7 mouse cellular contexts compared by ENCODE assay signal in genomic region chr4:133968150-133968921, GRCm38 (mm10). TPM values are rescaled to one million over a fixed set of nuclear protein-coding genes. Genes with fewer than 3 reads are reported as not detected.
DNase-seq lines count a peak whose midpoint lies in the region; ATAC-seq and TF ChIP-seq lines count a peak whose summit lies in the region.

Hmgn2 (minus strand) TSS chr4:133968650.

- H3K9ac ChIP-seq in intestine, embryonic 15.5 days: peak within 1 kb of the TSS; percentile 88
- H3K9ac ChIP-seq in midbrain, embryonic 11.5 days (ENCODE audit: low read length): peak within 1 kb of the TSS; percentile 98

- under 1% methylated on average over 42 of the region's 42 CpGs for WGBS in intestine, embryonic 15.5 days
- under 1% methylated on average over 42 of the region's 42 CpGs for WGBS in limb, embryonic 10.5 days
- under 1% methylated on average over 40 of the region's 42 CpGs for WGBS in midbrain, embryonic 11.5 days

- peak; percentile 37 for DNase-seq in gastrocnemius, postnatal 14 days
- DNase-seq in limb, embryonic 10.5 days (ENCODE audit: low spot score): peak; percentile 77
- DNase-seq in midbrain, embryonic 11.5 days (ENCODE audit: low spot score, missing footprints): peak; percentile 99
- peak; percentile 51 for DNase-seq in spleen, adult 12 weeks (ENCODE audit: low spot score)

- H3K27me3 ChIP-seq in intestine, embryonic 15.5 days (replicated peaks): no peaks in the 10 kb centered on the region
- 0 out of 2 replicates have a peak, but pooled peaks cover 4% of the 10 kb centered on the region for H3K27me3 ChIP-seq in limb, embryonic 10.5 days (ENCODE audit: low read depth, poor library complexity, severe bottlenecking)
- no peaks in the 10 kb centered on the region for H3K27me3 ChIP-seq in midbrain, embryonic 11.5 days (ENCODE audit: control insufficient read depth, insufficient read depth, low read length)

- TF ChIP-seq POLR2A in cortical plate, adult 2 months (IDR thresholded peaks at IDR 0.05; ENCODE audit: extremely low read depth, insufficient read depth, low read length): no peak

- peaks cover 2% of the 10 kb centered on the region; the same call in 1 of the 2 replicates for H3K4me1 ChIP-seq in cortical plate, adult 2 months (ENCODE audit: control insufficient read depth, insufficient read depth, low read length)
- peaks cover 20% of the 10 kb centered on the region for H3K4me1 ChIP-seq in intestine, embryonic 15.5 days (replicated peaks)
- peaks cover 31% of the 10 kb centered on the region for H3K4me1 ChIP-seq in limb, embryonic 10.5 days
- peaks cover 31% of the 10 kb centered on the region for H3K4me1 ChIP-seq in midbrain, embryonic 11.5 days (ENCODE audit: control insufficient read depth, insufficient read depth, low read length)

- no peak for TF ChIP-seq CTCF in cortical plate, adult 2 months (IDR thresholded peaks at IDR 0.05; ENCODE audit: extremely low read depth, insufficient read depth, low read length)

- peak; percentile 19 for ATAC-seq in activated CD4-positive, CD25-positive, alpha-beta regulatory T cell, adult 4 months
- ATAC-seq in intestine, embryonic 15.5 days: peak; percentile 80
- peak; percentile 74 for ATAC-seq in midbrain, embryonic 11.5 days (ENCODE audit: low FRiP score)

- peaks cover 28% of the 10 kb centered on the region for H3K36me3 ChIP-seq in intestine, embryonic 15.5 days
- H3K36me3 ChIP-seq in limb, embryonic 10.5 days: peaks cover 67% of the 10 kb centered on the region
- H3K36me3 ChIP-seq in midbrain, embryonic 11.5 days (ENCODE audit: control insufficient read depth, insufficient read depth, low read length): peaks cover 16% of the 10 kb centered on the region; the same call in 1 of the 2 replicates

- intact Hi-C loops in gastrocnemius, postnatal 14 days (cut with DNase I; ENCODE audit: low total_unique reads): no loop called here

- H3K9me3 ChIP-seq in intestine, embryonic 15.5 days: no peaks in the 10 kb centered on the region
- no peaks in the 10 kb centered on the region for H3K9me3 ChIP-seq in limb, embryonic 10.5 days (replicated peaks)
- no peaks in the 10 kb centered on the region for H3K9me3 ChIP-seq in midbrain, embryonic 11.5 days (ENCODE audit: control insufficient read depth, low read length)

- peak within 1 kb of the TSS; percentile 59 for H3K4me3 ChIP-seq in cortical plate, adult 2 months (ENCODE audit: insufficient read depth, low read length)
- peak within 1 kb of the TSS; percentile 63 for H3K4me3 ChIP-seq in intestine, embryonic 15.5 days (replicated peaks)
- H3K4me3 ChIP-seq in limb, embryonic 10.5 days: peak within 1 kb of the TSS; percentile 79
- peak within 1 kb of the TSS; percentile 79 for H3K4me3 ChIP-seq in midbrain, embryonic 11.5 days (ENCODE audit: low read depth, low read length)

- H3K4me2 ChIP-seq in intestine, embryonic 15.5 days (replicated peaks): peak within 1 kb of the TSS; percentile 97
- H3K4me2 ChIP-seq in midbrain, embryonic 11.5 days: peak within 1 kb of the TSS; percentile 99

- H3K27ac ChIP-seq in cortical plate, adult 2 months (ENCODE audit: insufficient read depth, low read length): peak within 1 kb of the TSS; percentile 97
- peak within 1 kb of the TSS; percentile 98 for H3K27ac ChIP-seq in intestine, embryonic 15.5 days
- peak within 1 kb of the TSS; percentile 99 for H3K27ac ChIP-seq in limb, embryonic 10.5 days
- H3K27ac ChIP-seq in midbrain, embryonic 11.5 days (ENCODE audit: low read depth, low read length): peak within 1 kb of the TSS; percentile 98

RNA-seq across cellular contexts. Expression of gene Hmgn2, which starts in this region (rescaled TPM):
- polyA plus RNA-seq in activated CD4-positive, CD25-positive, alpha-beta regulatory T cell, adult 4 months (2017; shearing (Covaris generic)): 100 to 1,000 TPM; 478 to 642 TPM
- 158 TPM in 2 replicates for polyA plus RNA-seq in cortical plate, adult 2 months (2012; rRNA removed)
- 100 to 1,000 TPM; 110 to 135 TPM for total RNA-seq in gastrocnemius, postnatal 14 days (2021)
- 1,763 and 2,086 TPM in 2 replicates for polyA plus RNA-seq in intestine, embryonic 15.5 days (2015; fragmentation: Nextera tagmentation; extraction: Ambion mirVana)
- 2,670 and 2,950 TPM in 2 replicates for polyA plus RNA-seq in limb, embryonic 10.5 days (2016; fragmentation: Nextera tagmentation; extraction: Ambion mirVana)
- 4,130 and 4,246 TPM in 2 replicates for polyA plus RNA-seq in midbrain, embryonic 11.5 days (2014; fragmentation: Nextera tagmentation; extraction: Ambion mirVana)

Comparison
In these comparisons a context has a peak if more than half of its experiments do, and no peak if none do; other contexts are left out.
1. Peak in every context shown above with its lines: DNase-seq, ATAC-seq, H3K4me3 ChIP-seq and H3K27ac ChIP-seq.
2. ATAC-seq: peak in every context shown above with its lines; median percentile 80 in intestine, embryonic 15.5 days; 74 in midbrain, embryonic 11.5 days; 19 in activated CD4-positive, CD25-positive, alpha-beta regulatory T cell, adult 4 months.
3. DNase-seq: peak in every context shown above with its lines; median percentile 99 in midbrain, embryonic 11.5 days; 77 in limb, embryonic 10.5 days; 51 in spleen, adult 12 weeks; 37 in gastrocnemius, postnatal 14 days.